Mouse (Mus musculus) cortical plate, adult 2 months (tissue): ENCODE data around the gene Chchd3.

Source experiments
- CTCF ChIP-seq: fragments of 200-500 bp; IDR thresholded peaks from 2 replicates; pipeline ENCODE4 v1.5.1; 2011; ENCODE audit warnings: mild to moderate bottlenecking, control low read depth, low read length; ENCODE audit not compliant: insufficient read depth; ENCODE audit errors: extremely low read depth
- POLR2A ChIP-seq: fragments of 200-500 bp; IDR thresholded peaks from 2 replicates; pipeline ENCODE4 v1.6.1; 2011; ENCODE audit warnings: mild to moderate bottlenecking, low read length, control low read depth; ENCODE audit not compliant: insufficient read depth; ENCODE audit errors: extremely low read depth

- TF ChIP-seq CTCF (no peak), POLR2A (no peak)
Observed at GRCm38 (mm10) chr6:32793575-32793974, 266.5 kb downstream of the Chchd3 start.
